Mouse (Mus musculus) gastrocnemius, postnatal 36 days (tissue): ENCODE measurements around the gene Frmpd4. TPM values are rescaled to one million over a fixed set of nuclear protein-coding genes. Genes with fewer than 3 reads are reported as not detected.

Experiments
- DNase-seq, 2 experiments: peaks; one replicate each; pipeline ENCODE4 v3.0.0; 2022
- intact Hi-C: fragments of 180-260 bp; cut with DNase I; formaldehyde crosslinking; loops from one replicate; pipeline ENCODE4 v1.15.1; 2025
- long read RNA-seq, 2 experiments: library from polyadenylated mRNA; stranded (forward); transcript quantifications; one replicate each; pipeline ENCODE4 v2.0.0; 2021
- total RNA-seq, 2 experiments: library from RNA; stranded (reverse); gene quantifications; 2 replicates each; pipeline ENCODE4 v1.2.3; 2021

The Frmpd4 gene
- under 1 TPM; 0.02 to 0.08 TPM for total RNA-seq
- long read RNA-seq, experiment 1: 0 reads
- long read RNA-seq, experiment 2: 0 reads

GRCm38 (mm10) chrX:168577131-168577530 lies at the start of gene Frmpd4:
Gene Frmpd4, minus strand, starts transcription at chrX:168577231.
- no peak for DNase-seq
- intact Hi-C loops: no loop called here

DNA sequence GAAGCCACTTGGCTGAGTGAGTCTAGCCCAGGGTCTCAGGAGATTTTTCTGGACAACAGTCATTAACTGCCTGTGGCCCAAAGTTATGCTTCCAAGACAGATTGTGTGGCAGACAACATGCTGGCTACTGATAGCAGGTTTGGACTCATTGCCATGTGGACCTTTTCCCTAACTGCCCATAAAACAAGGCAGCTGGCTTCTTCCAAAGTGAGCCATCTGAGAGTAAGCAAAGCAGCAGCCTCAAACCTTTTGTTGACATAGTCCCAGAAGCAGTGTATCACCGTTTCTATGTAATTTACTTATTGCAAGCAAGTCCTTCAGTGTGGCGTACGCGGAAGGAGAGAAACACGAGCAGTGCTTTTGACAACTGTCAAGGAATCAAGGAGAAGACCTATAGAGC lies 18.2 kb upstream of the Frmpd4 start:
- intact Hi-C loops: no loop called here

DNA sequence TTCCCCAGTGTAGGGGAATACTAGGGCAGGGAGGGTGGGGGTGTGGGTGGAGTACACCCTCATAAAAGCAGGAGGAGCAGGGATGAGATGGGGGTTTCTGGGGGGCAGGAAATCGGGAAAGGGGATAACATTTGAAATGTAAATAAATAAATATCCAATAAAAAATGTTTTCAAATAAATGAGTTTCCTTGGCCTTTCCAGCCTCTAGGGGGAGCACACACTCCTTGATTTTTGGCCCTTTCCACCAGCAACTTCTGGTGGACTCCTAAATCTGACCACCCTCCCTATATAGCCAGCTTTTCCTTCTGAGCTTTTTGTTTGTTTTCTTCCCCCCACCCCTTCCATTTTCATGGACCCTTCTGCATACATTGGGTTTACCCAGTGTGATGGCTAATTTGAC lies 7.3 kb upstream of the Frmpd4 start:
- intact Hi-C loops: no loop called here
- DNase-seq: no peak

More for the DNA sequence above, 18.2 kb upstream of the Frmpd4 start:
- no peak for DNase-seq

GRCm38 (mm10) chrX:168571808-168572207 lies 5.2 kb downstream of the Frmpd4 start:
- no peak for DNase-seq
- intact Hi-C loops: no loop called here

DNA sequence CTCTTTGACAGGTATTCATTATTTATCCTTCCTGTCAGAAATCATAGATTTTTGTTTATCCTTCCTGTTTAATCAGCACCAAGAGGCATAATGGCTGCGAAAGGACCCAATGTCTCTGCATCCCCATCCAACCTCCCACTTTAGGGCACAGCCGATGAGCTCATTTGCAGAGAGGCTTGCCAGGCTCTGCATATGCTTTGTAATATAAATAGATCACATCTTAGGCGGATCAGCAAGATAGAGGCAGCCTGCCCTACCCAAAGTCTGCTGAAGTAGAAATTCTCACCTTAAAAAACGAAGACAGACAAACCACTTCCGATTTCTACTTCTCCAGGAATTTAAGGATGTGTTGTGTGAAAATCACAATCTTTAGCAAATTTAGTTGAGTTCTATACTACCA lies 7.8 kb downstream of the Frmpd4 start:
- intact Hi-C loops: no loop called here

DNA sequence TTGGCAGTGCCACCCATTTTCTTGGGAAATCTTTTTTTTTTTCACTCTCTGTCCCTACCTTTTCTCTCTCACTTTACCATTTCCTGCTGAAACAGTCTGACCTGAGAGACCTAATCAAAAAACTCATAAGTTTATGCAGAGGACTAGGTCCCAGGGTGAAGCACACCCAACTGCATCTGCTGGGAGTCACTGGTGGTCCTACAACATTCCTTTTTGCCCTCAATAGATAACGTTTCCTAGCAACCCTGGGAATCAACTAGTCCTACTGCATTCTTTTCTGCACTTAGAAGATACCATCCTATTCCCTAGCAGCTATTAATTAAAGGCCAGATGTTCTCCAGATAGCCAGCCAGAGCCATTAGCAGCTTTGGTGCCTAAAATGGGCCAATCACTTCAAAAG lies 71.8 kb downstream of the Frmpd4 start:
- no peak for DNase-seq
- intact Hi-C loops: no loop called here

More for the DNA sequence above, 7.8 kb downstream of the Frmpd4 start:
- DNase-seq: no peak

DNA sequence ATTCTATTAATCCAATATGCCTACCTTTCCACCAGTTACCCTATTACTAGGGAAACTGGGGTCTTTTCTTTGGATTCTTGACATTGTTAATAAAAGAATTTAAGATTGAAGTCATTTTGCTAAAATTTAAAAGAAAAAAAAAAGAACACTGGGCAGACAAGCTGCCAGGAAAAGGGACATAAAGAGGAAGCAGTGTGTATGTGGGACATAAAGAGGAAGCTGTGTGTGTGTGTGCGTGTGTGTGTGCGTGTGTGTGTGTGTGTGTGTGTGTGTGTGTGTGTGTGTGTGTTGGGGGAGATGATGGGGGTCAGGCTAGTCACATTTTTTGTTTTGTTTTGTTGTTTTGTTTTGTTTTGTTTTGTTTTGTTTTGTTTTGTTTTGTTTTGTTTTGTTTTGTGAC lies 121.8 kb downstream of the Frmpd4 start:
- intact Hi-C loops: no loop called here
- no peak for DNase-seq

DNA sequence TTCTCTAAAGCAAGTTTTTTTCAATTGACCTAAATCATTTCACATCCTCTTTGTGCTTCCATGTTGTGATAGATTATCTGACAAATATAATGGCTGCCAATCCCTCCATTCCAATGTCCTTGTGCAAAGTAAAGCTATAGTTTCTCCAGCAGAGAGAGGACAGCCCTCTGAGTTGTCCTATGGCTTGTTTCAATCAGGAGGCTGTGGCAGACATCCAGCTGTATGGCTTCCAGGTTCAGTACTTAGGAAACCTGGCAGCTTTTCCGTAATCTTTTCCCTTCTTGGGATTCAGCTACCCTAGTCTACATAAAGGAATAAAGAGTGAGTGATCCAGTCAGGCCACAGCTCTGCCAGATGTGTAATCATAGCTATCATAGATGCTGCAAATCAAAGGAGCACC lies 145.8 kb downstream of the Frmpd4 start:
- no peak for DNase-seq
- intact Hi-C loops: no loop called here

- DNase-seq: no peak
Observed at GRCm38 (mm10) chrX:168429814-168430213, 147.2 kb downstream of the Frmpd4 start.

GRCm38 (mm10) chrX:168415403-168415802 lies 161.6 kb downstream of the Frmpd4 start:
- DNase-seq: no peak
- intact Hi-C loops: no loop called here

More at GRCm38 (mm10) chrX:168429814-168430213, 147.2 kb downstream of the Frmpd4 start:
- intact Hi-C loops: no loop called here

GRCm38 (mm10) chrX:168403512-168403911 lies 173.5 kb downstream of the Frmpd4 start:
- no peak for DNase-seq
- intact Hi-C loops: no loop called here

GRCm38 (mm10) chrX:168350431-168350830 lies 226.6 kb downstream of the Frmpd4 start:
- intact Hi-C loops: no loop called here
- DNase-seq: no peak

- intact Hi-C loops: no loop called here
- no peak for DNase-seq
Observed at GRCm38 (mm10) chrX:168349320-168350225, 227.5 kb downstream of the Frmpd4 start.

DNA sequence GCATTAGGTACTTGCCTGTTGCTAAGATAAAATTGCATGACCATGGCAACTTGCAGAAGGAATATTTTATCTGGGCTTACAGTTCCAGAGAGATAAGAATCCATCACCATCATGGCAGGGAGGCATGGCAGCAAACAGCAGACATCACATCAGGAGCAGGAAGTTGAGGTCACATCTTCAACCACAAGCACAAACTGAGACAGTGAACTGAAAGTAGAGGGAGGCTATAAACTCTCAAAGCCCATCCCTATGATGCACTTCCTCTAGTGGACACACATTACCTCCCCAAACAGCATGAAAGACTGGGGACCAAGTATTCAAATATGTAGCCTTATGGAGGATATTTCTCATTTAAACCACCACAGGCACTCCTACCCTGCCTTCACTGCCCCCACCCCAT lies 238.8 kb downstream of the Frmpd4 start:
- DNase-seq: no peak
- intact Hi-C loops: no loop called here

DNA sequence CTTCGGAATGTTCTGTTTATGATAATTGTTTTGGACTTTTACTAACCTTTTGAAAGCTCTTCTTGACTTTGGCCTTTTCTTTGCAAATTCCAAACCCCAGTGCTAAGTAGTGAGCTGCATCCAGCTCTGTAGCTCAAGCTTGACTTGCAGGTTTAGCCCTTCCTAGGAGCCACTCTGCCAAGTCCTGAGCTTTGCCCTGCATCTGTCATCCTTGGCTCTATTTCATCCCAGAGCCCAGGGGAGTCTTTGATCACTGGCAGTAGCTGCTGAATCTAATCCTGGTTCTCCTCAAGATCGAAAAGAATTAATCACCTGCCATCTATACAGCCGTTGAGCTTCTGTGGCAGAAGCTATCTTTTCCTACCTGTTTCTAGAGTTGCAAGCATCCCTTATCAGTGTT lies 251.9 kb downstream of the Frmpd4 start:
- DNase-seq: no peak
- intact Hi-C loops: no loop called here

- intact Hi-C loops: no loop called here
- DNase-seq: no peak
Observed at GRCm38 (mm10) chrX:168312158-168312557, 264.9 kb downstream of the Frmpd4 start.

- intact Hi-C loops: no loop called here
- no peak for DNase-seq
Observed at GRCm38 (mm10) chrX:168310143-168310542, 266.9 kb downstream of the Frmpd4 start.

- DNase-seq: no peak
- intact Hi-C loops: no loop called here
Observed at GRCm38 (mm10) chrX:168292506-168292905, 284.5 kb downstream of the Frmpd4 start.

DNA sequence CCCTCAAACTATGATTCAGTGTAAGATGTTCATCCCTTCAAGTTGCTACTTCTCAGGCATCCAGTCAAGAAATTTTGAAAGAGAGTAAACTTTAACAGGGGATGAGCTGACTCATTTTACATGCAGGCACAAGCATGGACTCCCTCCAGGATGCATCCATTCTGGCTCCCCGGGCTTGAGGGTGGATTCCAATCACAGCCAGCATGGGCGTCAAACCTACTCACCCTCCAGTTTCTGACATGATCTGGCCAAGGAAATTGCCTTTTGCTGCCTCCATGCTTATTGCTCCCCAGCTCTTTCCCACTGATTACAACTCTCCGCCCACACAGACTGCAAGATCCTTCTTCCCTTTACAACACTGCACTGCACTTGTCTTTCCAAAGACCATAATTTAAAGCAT lies 370.0 kb downstream of the Frmpd4 start:
- no peak for DNase-seq
- intact Hi-C loops: no loop called here

- no peak for DNase-seq
- intact Hi-C loops: no loop called here
Observed at GRCm38 (mm10) chrX:168191944-168192343, 385.1 kb downstream of the Frmpd4 start.

DNA sequence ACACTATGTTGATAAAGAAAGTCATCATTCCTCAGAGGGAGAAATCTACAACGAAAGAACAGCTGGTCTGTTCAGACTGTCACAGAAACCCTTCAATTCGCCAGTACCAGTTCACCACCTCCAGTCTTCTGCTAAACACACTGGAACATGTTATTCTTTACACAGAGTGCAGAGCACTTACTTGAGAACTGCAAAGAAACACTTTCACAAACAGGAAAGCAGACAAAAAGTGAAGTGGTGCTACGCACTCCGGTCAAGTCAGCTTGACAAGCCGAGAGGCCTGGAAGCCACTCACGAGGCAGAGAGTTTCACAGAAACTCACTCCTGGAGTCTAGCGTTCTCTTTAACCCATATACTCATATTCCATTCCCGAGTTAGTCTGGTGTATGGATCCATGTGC lies 387.5 kb downstream of the Frmpd4 start:
- DNase-seq: no peak
- intact Hi-C loops: no loop called here

DNA sequence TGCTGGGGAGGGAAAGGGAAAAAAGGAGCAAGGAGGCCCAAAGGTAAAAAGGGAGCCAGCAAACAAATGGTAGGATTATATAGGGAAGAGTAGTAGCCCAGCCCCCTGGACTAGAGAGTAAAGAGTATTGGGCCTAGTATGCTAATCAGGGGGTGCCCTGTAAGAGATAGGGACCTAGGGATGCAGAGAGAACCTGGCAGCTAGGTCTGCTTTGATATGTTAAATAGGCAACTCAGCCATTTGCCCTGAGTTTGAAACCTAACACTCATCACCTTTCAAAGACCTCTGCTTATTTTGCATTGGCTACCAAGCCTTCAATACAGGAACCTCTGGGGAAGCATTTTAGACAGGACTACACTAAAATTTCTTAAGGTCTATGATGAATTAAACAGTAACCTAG lies 414.0 kb downstream of the Frmpd4 start:
- DNase-seq: no peak
- intact Hi-C loops: no loop called here
